Mouse (Mus musculus) liver, postnatal 0 days (tissue): ENCODE data around the gene Fads3. TPM values are rescaled to one million over a fixed set of nuclear protein-coding genes. Genes with fewer than 3 reads are reported as not detected.
A peak's percentile ranks its signal among the peaks of the same experiment; 100 is the strongest.

ENCODE experiments used
- ATAC-seq: fragments of 200-750 bp; cut with Nextera tagmentation; 2 replicates; pipeline ENCODE4 v1.8.0; 2017; ENCODE audit warnings: mild to moderate bottlenecking, moderate library complexity
- DNase-seq: peaks from one replicate; pipeline ENCODE4 v3.0.0-alpha.2; 2016
- H3K27ac ChIP-seq: fragments of 300-500 bp; sonication (generic); 2 replicates; pipeline ENCODE4 v1.5.1; 2014; ENCODE audit warnings: antibody characterized with exemption, moderate library complexity, mild to moderate bottlenecking, low read depth
- H3K27me3 ChIP-seq: fragments of 300-500 bp; sonication (generic); 2 replicates; pipeline ENCODE4 v1.6.1; 2014; ENCODE audit warnings: low read length, control low read depth, mixed read lengths; ENCODE audit not compliant: insufficient read depth
- H3K36me3 ChIP-seq: fragments of 300-500 bp; sonication (generic); replicated peaks from 2 replicates; pipeline ENCODE4 v1.6.1; 2014; ENCODE audit warnings: mild to moderate bottlenecking, control low read depth, low read length, moderate library complexity, mixed read lengths; ENCODE audit not compliant: insufficient read depth
- H3K4me1 ChIP-seq: fragments of 300-500 bp; sonication (generic); 2 replicates; pipeline ENCODE4 v1.6.1; 2014; ENCODE audit warnings: antibody characterized with exemption, mild to moderate bottlenecking, control low read depth; ENCODE audit not compliant: insufficient read depth
- H3K4me2 ChIP-seq: fragments of 300-500 bp; sonication (generic); 2 replicates; pipeline ENCODE4 v1.6.1; 2014; ENCODE audit warnings: low read depth, mild to moderate bottlenecking, low read length, moderate library complexity, mixed read lengths
- H3K4me3 ChIP-seq: fragments of 300-500 bp; sonication (generic); 2 replicates; pipeline ENCODE4 v1.5.1; 2014; ENCODE audit warnings: low read depth, low read length
- H3K9ac ChIP-seq: fragments of 300-500 bp; sonication (generic); replicated peaks from 2 replicates; pipeline ENCODE4 v1.6.1; 2014; ENCODE audit warnings: mild to moderate bottlenecking, moderate library complexity
- H3K9me3 ChIP-seq: fragments of 300-500 bp; sonication (generic); 2 replicates; pipeline ENCODE4 v1.6.1; 2016; ENCODE audit warnings: mild to moderate bottlenecking, control low read depth, low read length, mixed read lengths
- CTCF ChIP-seq: sonication (generic); IDR thresholded peaks from 2 replicates; pipeline ENCODE4 v1.5.1; 2016; ENCODE audit warnings: antibody characterized with exemption, low read depth
- EP300 ChIP-seq: IDR thresholded peaks from 2 replicates; pipeline ENCODE4 v1.6.1; 2016; ENCODE audit warnings: antibody characterized with exemption, low read depth, mild to moderate bottlenecking
- WGBS: fragments of 180-500 bp; shearing (Covaris S2); extraction: QIAGEN DNeasy Blood & Tissue Kit; methylation state at CpG from one replicate; pipeline ENCODE4 v1.1.7; 2014; ENCODE audit not compliant: insufficient replicate concordance; 5-methylcytosine and 5-hydroxymethylcytosine counted together
- polyA plus RNA-seq: library from polyadenylated mRNA; unstranded; fragments of >200 nt; fragmentation: Nextera tagmentation; extraction: Ambion mirVana; gene quantifications from 2 replicates; pipeline ENCODE4 v1.2.1, GENCODE M21; 2015

Gene Fads3
- polyA plus RNA-seq, 1 experiment from 2014 or later = 1.7 TPM

DNA sequence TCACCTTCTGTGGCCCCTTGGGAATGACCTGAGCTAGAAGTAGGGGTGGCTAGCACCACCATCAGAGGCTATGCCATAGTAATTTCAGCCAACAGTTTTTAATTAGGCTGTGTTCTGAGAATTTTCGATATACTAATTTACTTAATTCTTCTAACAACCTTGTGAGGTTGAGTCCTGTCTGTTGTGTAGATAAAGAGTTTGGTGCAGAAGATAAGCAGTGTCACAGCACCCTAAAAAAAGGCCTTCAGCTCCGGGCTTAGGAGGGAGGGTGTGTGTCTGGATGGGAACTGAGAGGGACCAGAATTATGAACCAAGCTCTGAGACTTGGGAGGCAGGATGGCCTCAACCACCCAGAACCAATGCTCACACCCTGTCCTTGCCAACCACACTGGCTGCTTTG lies 4.3 kb downstream of the Fads3 start:
- 43% methylated on average over 2 of the region's 2 CpGs for WGBS
- DNase-seq (no peak), ATAC-seq (no peak)
- Histone ChIP-seq H3K9me3 (no peaks in the 10 kb centered on the region), H3K4me2 (no peak overlapping the region), H3K4me3 (no peak overlapping the region), H3K27me3 (no peaks in the 10 kb centered on the region), H3K36me3 (no peaks in the 10 kb centered on the region), H3K27ac (no peak overlapping the region), H3K4me1 (peaks cover 52% of the 10 kb centered on the region), H3K9ac (no peak overlapping the region)
- TF ChIP-seq CTCF (no peak), EP300 (peak; percentile 73)

DNA sequence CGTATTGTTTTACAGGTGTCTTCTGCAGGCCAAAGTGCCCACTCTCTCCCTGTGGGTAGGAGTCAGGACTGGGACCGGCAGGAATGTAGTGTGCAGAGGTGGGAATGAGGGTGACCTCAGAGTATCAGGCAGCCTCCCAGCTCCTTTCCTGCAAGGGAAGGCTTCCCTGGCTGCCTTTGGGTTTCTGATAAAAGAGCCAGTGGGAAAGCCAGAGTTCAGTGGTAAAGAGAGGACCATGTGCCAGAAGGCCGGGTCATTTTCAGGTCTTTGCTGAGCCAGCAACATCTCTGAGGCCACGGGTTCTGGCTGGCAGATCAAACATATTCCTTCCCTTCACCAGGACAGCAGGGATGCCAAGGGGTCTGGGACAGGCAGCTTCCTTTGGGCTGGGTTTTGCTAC lies 5.0 kb downstream of the Fads3 start:
- ATAC-seq (no peak), DNase-seq (no peak)
- no peaks in the 10 kb centered on the region for H3K36me3 ChIP-seq
- H3K27me3 ChIP-seq = no peaks in the 10 kb centered on the region
- no peaks in the 10 kb centered on the region for H3K9me3 ChIP-seq
- H3K9ac ChIP-seq = 0 out of 2 replicates have a peak overlapping the region, but pooled peaks have one; percentile 8
- H3K27ac ChIP-seq = no peak overlapping the region
- TF ChIP-seq EP300 (no peak), CTCF (no peak)
- WGBS = 59% methylated on average over 4 of the region's 4 CpGs
- no peak overlapping the region for H3K4me2 ChIP-seq
- H3K4me1 ChIP-seq = peaks cover 46% of the 10 kb centered on the region
- no peak overlapping the region for H3K4me3 ChIP-seq

DNA sequence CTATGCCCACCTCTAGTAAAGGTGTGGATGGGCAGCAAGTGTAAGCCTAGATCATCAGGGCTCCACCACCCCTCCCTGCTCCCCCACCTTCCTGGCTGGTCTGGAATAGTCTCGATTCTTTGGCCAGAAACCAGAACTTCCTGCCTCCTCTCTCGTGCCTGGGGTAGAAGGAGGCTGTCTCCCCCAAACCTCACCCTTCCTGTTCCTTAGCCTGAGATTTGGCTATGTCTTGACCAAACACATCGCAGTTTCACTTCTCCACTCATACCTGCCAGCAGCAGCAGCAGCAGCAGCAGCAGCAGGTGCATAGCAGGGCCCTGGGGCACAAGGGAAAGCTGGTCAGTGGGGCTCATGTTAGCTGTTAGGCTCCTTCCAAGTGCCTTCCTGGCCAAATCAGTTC lies 5.6 kb downstream of the Fads3 start:
- DNase-seq = no peak
- no peak for ATAC-seq
- Histone ChIP-seq H3K4me1 (peaks cover 40% of the 10 kb centered on the region), H3K27me3 (no peaks in the 10 kb centered on the region), H3K36me3 (no peaks in the 10 kb centered on the region), H3K9me3 (no peaks in the 10 kb centered on the region), H3K4me2 (no peak overlapping the region), H3K27ac (no peak overlapping the region), H3K9ac (no peak overlapping the region), H3K4me3 (no peak overlapping the region)
- TF ChIP-seq EP300 = no peak
- TF ChIP-seq CTCF = no peak
- 29% methylated on average over 3 of the region's 3 CpGs for WGBS

DNA sequence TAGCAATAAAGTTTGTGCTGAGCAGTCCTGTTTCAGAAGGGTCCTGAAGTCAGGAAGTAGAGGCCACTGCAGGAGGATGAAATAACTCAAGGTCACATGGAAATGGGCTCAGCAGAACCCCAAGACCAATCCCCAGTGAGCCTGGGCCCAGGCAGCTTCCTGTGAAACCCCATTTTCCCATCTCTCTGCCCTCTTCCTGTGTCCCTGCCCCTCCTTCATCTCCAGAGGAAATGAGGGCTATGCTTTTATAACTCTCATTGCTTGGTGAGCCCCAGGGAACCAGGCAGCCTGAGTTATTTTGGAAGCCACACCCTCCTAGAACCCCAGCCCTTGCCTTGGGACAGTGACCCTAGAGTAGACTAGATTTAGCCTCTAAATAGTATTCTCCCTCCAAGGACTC lies 8.2 kb downstream of the Fads3 start:
- no peaks in the 10 kb centered on the region for H3K36me3 ChIP-seq
- TF ChIP-seq EP300 (no peak), CTCF (no peak)
- H3K9ac ChIP-seq = no peak overlapping the region
- no peaks in the 10 kb centered on the region for H3K9me3 ChIP-seq
- ATAC-seq = no peak
- H3K4me1 ChIP-seq = peaks cover 25% of the 10 kb centered on the region
- no peak overlapping the region for H3K4me2 ChIP-seq
- no peak overlapping the region for H3K27ac ChIP-seq
- H3K4me3 ChIP-seq = no peak overlapping the region
- no peak for DNase-seq
- no peaks in the 10 kb centered on the region for H3K27me3 ChIP-seq

DNA sequence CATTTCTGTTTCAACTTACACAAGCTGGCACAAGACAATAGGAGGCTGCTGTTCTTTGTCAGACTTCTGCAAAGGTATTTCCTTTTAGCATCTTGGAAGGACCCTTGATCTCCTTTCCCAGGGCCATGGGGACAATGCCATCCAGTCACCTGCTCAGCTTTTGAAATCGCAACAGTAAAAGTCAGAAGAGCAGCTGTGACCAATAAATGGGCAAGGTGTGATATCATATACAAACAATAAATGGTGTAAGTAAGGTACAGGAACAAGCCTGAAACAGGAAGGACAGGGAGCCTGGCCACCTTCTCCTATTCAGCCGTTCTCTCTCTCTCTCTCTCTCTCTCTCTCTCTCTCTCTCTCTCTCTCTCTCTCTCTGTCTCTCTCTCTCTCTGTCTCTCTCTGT lies 9.1 kb downstream of the Fads3 start:
- TF ChIP-seq CTCF (no peak), EP300 (no peak)
- WGBS = 58% methylated on average over 2 of the region's 2 CpGs
- Histone ChIP-seq H3K27ac (no peak overlapping the region), H3K9ac (no peak overlapping the region), H3K4me1 (peaks cover 25% of the 10 kb centered on the region), H3K36me3 (no peaks in the 10 kb centered on the region), H3K9me3 (no peaks in the 10 kb centered on the region), H3K27me3 (no peaks in the 10 kb centered on the region), H3K4me3 (no peak overlapping the region), H3K4me2 (no peak overlapping the region)
- ATAC-seq = no peak
- DNase-seq = no peak

DNA sequence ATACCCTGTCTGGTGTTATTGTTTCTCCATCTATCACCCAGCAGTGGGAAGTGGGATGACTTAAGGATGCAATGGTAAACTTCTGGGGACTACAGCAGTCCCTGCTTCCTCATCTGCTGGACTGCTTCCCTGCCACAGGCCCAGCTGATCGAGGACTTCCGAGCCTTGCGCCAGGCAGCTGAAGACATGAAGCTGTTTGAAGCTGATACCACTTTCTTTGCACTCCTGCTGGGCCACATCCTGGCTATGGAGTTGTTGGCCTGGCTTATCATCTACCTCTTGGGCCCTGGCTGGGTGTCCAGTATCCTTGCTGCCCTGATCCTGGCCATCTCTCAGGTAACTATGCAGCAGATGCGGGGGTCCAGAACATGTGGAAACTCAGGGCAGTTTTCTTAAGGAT lies 11.3 kb downstream of the Fads3 start:
- WGBS = 70% methylated on average over 4 of the region's 4 CpGs
- peaks cover 13% of the 10 kb centered on the region for H3K4me1 ChIP-seq
- no peak overlapping the region for H3K9ac ChIP-seq
- no peak overlapping the region for H3K4me2 ChIP-seq
- H3K4me3 ChIP-seq = no peak overlapping the region
- no peaks in the 10 kb centered on the region for H3K9me3 ChIP-seq
- H3K27me3 ChIP-seq = no peaks in the 10 kb centered on the region
- ATAC-seq (no peak), DNase-seq (no peak)
- TF ChIP-seq EP300 (no peak), CTCF (no peak)
- no peak overlapping the region for H3K27ac ChIP-seq
- H3K36me3 ChIP-seq = peaks cover 2% of the 10 kb centered on the region; the same call in 1 of the 2 replicates

DNA sequence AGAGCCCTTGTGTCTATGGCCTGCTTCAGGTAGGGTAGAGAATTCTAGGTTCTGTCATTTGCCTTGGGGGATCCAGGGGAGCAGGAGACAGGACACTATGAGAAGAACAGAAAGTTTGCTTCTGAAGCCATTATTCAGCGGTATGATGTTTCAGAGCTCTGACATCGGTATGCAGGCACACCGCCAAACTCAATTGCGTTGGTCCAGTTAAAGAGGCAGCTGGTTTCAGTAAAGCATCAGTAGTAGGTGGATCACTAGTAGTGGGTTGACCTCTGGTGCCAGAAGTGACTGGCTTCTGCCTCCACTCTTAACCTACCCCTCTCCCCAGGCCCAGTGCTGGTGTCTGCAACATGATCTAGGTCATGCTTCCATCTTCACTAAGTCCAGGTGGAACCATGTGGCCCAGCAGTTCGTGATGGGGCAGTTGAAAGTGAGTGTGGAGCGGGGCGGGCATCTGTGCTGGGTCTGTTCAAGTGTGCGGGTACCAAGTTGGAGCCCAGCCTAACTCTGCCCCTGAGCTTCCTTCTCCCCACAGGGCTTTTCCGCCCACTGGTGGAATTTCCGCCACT lies 12.4 kb downstream of the Fads3 start:
- Histone ChIP-seq H3K4me3 (no peak overlapping the region), H3K9me3 (no peaks in the 10 kb centered on the region), H3K4me1 (peaks cover 14% of the 10 kb centered on the region), H3K4me2 (no peak overlapping the region), H3K27me3 (no peaks in the 10 kb centered on the region), H3K27ac (no peak overlapping the region), H3K9ac (no peak overlapping the region), H3K36me3 (peaks cover 2% of the 10 kb centered on the region; the same call in 1 of the 2 replicates)
- 86% methylated on average over 10 of the region's 10 CpGs for WGBS
- DNase-seq (no peak), ATAC-seq (no peak)
- TF ChIP-seq CTCF = no peak
